Mouse (Mus musculus): ENCODE data around the gene T2.

DNA sequence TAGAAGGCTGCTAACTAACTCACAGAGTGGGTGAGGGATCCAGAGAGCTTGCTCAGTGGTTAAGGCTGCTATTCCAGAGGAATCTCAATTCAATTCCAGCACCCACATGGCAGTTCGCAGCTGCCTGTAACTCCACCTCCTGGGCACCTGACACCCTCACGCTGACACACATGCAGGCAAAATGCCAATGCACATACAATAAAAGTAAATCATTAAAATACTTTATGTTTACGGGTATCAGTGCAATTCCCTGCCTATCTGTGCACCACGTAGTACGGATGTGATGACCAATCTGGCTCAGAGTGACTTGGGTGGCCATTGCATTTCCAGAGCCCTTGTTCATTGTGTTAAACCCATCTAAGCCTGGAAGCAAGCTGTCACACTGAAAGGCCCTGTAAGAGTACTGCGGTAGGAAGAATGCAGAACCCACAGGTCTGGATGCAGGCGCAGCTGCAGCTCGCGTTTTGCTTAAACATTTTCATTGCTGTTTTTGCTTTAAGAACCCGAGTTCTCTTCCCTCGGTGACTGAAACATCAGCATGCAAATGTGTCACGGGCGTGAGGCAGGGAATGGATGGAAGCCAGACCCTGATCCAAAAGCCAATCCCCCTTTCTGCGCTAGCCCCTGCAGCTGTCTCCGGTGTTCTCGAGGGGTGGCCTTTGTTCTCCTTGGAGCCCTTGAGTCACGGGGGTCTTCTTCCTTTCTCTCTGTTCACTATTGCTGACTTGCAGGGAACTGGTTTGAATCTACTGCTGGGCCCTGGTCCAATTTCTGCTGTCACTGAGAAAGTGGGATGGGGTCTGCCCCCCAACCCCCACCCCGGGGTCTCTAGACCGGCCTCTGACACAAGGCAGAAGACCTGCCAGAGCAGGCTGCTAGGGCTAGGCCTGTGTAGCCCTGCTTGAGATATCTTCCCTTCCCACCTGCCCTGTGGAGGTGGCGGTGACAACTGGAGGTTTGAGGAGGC lies 12.0 kb downstream of the T2 start:
- TF ChIP-seq GATA1 (IDR thresholded peaks at IDR 0.05; ENCODE audit: borderline replicate concordance, low read length) (no peak), FLI1 (IDR thresholded peaks at IDR 0.05; ENCODE audit: low read length) (no peak)

Measured in megakaryocyte, embryonic 14.5 days (primary cell).